ENCODE assay signal across 7 mouse cellular contexts in genomic region chr7:19327782-19328181, GRCm38 (mm10). TPM values are rescaled to one million over a fixed set of nuclear protein-coding genes. Genes with fewer than 3 reads are reported as not detected.
DNase-seq lines count a peak whose midpoint lies in the region; ATAC-seq and TF ChIP-seq lines count a peak whose summit lies in the region.

No protein-coding gene starts in this region.

- intact Hi-C loops in left cerebral cortex, adult 2 months (cut with DNase I): no loop called here

- H3K36me3 ChIP-seq in kidney, embryonic 16.5 days (ENCODE audit: insufficient read depth, low read length): no peaks in the 10 kb centered on the region
- H3K36me3 ChIP-seq in embryonic facial prominence, embryonic 12.5 days: no peaks in the 10 kb centered on the region
- no peaks in the 10 kb centered on the region for H3K36me3 ChIP-seq in heart, postnatal 0 days (replicated peaks; ENCODE audit: control insufficient read depth, insufficient read depth, low read length)
- no peaks in the 10 kb centered on the region for H3K36me3 ChIP-seq in midbrain, embryonic 15.5 days (replicated peaks)

- H3K4me3 ChIP-seq in kidney, embryonic 16.5 days (ENCODE audit: low read length): no peak overlapping the region
- H3K4me3 ChIP-seq in embryonic facial prominence, embryonic 12.5 days: no peak overlapping the region
- H3K4me3 ChIP-seq in heart, postnatal 0 days (ENCODE audit: low read depth, low read length): no peak overlapping the region
- H3K4me3 ChIP-seq in midbrain, embryonic 15.5 days: no peak overlapping the region
- no peak overlapping the region for H3K4me3 ChIP-seq in left cerebral cortex, adult 2 months

- DNase-seq in kidney, postnatal 4 days: no peak
- no peak for DNase-seq in heart, postnatal 0 days (ENCODE audit: low spot score)
- DNase-seq in left cerebral cortex, adult 2 months (ENCODE audit: extremely low spot score in 1 of 2, low spot score in 2 of 2): no peak
- no peak for DNase-seq in ovary, postnatal 10 days (ENCODE audit: low spot score)

- H3K27me3 ChIP-seq in kidney, embryonic 16.5 days (ENCODE audit: insufficient read depth, low read length): no peaks in the 10 kb centered on the region
- 0 out of 2 replicates have a peak, but pooled peaks cover 5% of the 10 kb centered on the region for H3K27me3 ChIP-seq in embryonic facial prominence, embryonic 12.5 days
- H3K27me3 ChIP-seq in heart, postnatal 0 days (ENCODE audit: control insufficient read depth, insufficient read depth, low read length): no peaks in the 10 kb centered on the region
- H3K27me3 ChIP-seq in midbrain, embryonic 15.5 days (replicated peaks): no peaks in the 10 kb centered on the region

- 79% methylated on average over 5 of the region's 5 CpGs for WGBS in kidney, embryonic 16.5 days
- WGBS in embryonic facial prominence, embryonic 12.5 days: 74% methylated on average over 5 of the region's 5 CpGs
- WGBS in heart, postnatal 0 days: 67% methylated on average over 5 of the region's 5 CpGs
- WGBS in midbrain, embryonic 15.5 days: 83% methylated on average over 5 of the region's 5 CpGs

- no peak for TF ChIP-seq CTCF in heart, postnatal 0 days (IDR thresholded peaks at IDR 0.05; ENCODE audit: low read depth)
- TF ChIP-seq CTCF in left cerebral cortex, adult 2 months (IDR thresholded peaks at IDR 0.05): no peak

- H3K4me1 ChIP-seq in kidney, embryonic 16.5 days (ENCODE audit: insufficient read depth, low read length): peaks cover 14% of the 10 kb centered on the region
- peaks cover 16% of the 10 kb centered on the region for H3K4me1 ChIP-seq in embryonic facial prominence, embryonic 12.5 days
- peaks cover 17% of the 10 kb centered on the region for H3K4me1 ChIP-seq in heart, postnatal 0 days (ENCODE audit: control insufficient read depth, insufficient read depth)
- H3K4me1 ChIP-seq in midbrain, embryonic 15.5 days: peaks cover 21% of the 10 kb centered on the region

- no peak for ATAC-seq in kidney, embryonic 16.5 days (ENCODE audit: low FRiP score, low TSS enrichment)
- no peak for ATAC-seq in embryonic facial prominence, embryonic 12.5 days (ENCODE audit: insufficient number of reproducible peaks, insufficient read depth, low FRiP score, low TSS enrichment)
- no peak for ATAC-seq in heart, postnatal 0 days (ENCODE audit: insufficient read depth, low read depth)
- no peak for ATAC-seq in midbrain, embryonic 15.5 days (replicated peaks)

- H3K4me2 ChIP-seq in kidney, embryonic 16.5 days (replicated peaks; ENCODE audit: low read depth, low read length): peak overlapping the region; percentile 68; the same call in 1 of the 2 replicates
- peak overlapping the region; percentile 54; the same call in 1 of the 2 replicates for H3K4me2 ChIP-seq in embryonic facial prominence, embryonic 12.5 days (replicated peaks)
- no peak overlapping the region for H3K4me2 ChIP-seq in heart, postnatal 0 days (ENCODE audit: low read depth, low read length)
- H3K4me2 ChIP-seq in midbrain, embryonic 15.5 days: peak overlapping the region; percentile 67; the same call in 1 of the 2 replicates

- H3K27ac ChIP-seq in kidney, embryonic 16.5 days (ENCODE audit: low read length): 0 out of 2 replicates have a peak overlapping the region, but pooled peaks have one; percentile 90
- no peak overlapping the region for H3K27ac ChIP-seq in embryonic facial prominence, embryonic 12.5 days
- peak overlapping the region; percentile 58; the same call in 1 of the 2 replicates for H3K27ac ChIP-seq in heart, postnatal 0 days (ENCODE audit: low read depth)
- no peak overlapping the region for H3K27ac ChIP-seq in midbrain, embryonic 15.5 days
- H3K27ac ChIP-seq in left cerebral cortex, adult 2 months: no peak overlapping the region; the same call in 1 of the 2 replicates

- no peaks in the 10 kb centered on the region for H3K9me3 ChIP-seq in kidney, embryonic 16.5 days (ENCODE audit: low read length)
- no peaks in the 10 kb centered on the region for H3K9me3 ChIP-seq in embryonic facial prominence, embryonic 12.5 days
- H3K9me3 ChIP-seq in heart, postnatal 0 days (replicated peaks; ENCODE audit: control insufficient read depth, low read length): no peaks in the 10 kb centered on the region
- H3K9me3 ChIP-seq in midbrain, embryonic 15.5 days: no peaks in the 10 kb centered on the region

- no peak for TF ChIP-seq EP300 in heart, postnatal 0 days (IDR thresholded peaks at IDR 0.05; ENCODE audit: low read depth)

- H3K9ac ChIP-seq in kidney, embryonic 16.5 days (replicated peaks; ENCODE audit: low read length): peak overlapping the region; percentile 60; the same call in 1 of the 2 replicates
- 0 out of 2 replicates have a peak overlapping the region, but pooled peaks have one; percentile 32 for H3K9ac ChIP-seq in embryonic facial prominence, embryonic 12.5 days
- H3K9ac ChIP-seq in heart, postnatal 0 days (replicated peaks; ENCODE audit: low read depth, low read length): no peak overlapping the region
- no peak overlapping the region for H3K9ac ChIP-seq in midbrain, embryonic 15.5 days

RNA-seq across cellular contexts. Expression of gene Ercc1, which starts 16.8 kb away (rescaled TPM):
- 81.8 and 86.1 TPM in 2 replicates for polyA plus RNA-seq in kidney, embryonic 16.5 days (2015; fragmentation: Nextera tagmentation; extraction: Ambion mirVana)
- 92.3 and 94.5 TPM in 2 replicates for polyA plus RNA-seq in embryonic facial prominence, embryonic 12.5 days (2016; fragmentation: Nextera tagmentation; extraction: Ambion mirVana)
- 26.2 and 40.5 TPM in 2 replicates for total RNA-seq in heart, postnatal 0 days (2014; rRNA removed; ENCODE audit: low replicate concordance)
- 55.2 and 61.0 TPM in 2 replicates for polyA plus RNA-seq in heart, postnatal 0 days (2015; fragmentation: Nextera tagmentation; extraction: Ambion mirVana)
- 80.2 and 83.3 TPM in 2 replicates for polyA plus RNA-seq in midbrain, embryonic 15.5 days (2015; fragmentation: Nextera tagmentation; extraction: Ambion mirVana)
- total RNA-seq in left cerebral cortex, adult 2 months (2021): 10 to 100 TPM; 48.9 to 51.8 TPM

RNA-seq across cellular contexts. Expression of gene Fosb, which starts 17.9 kb away (rescaled TPM):
- 0.17 and 0.22 TPM in 2 replicates for polyA plus RNA-seq in kidney, embryonic 16.5 days (2015; fragmentation: Nextera tagmentation; extraction: Ambion mirVana)
- polyA plus RNA-seq in embryonic facial prominence, embryonic 12.5 days (2016; fragmentation: Nextera tagmentation; extraction: Ambion mirVana): 0.05 TPM in 1 of 2 replicates, not detected in the other
- 0.39 and 0.80 TPM in 2 replicates for total RNA-seq in heart, postnatal 0 days (2014; rRNA removed; ENCODE audit: low replicate concordance)
- polyA plus RNA-seq in heart, postnatal 0 days (2015; fragmentation: Nextera tagmentation; extraction: Ambion mirVana): 0.05 and 0.10 TPM in 2 replicates
- 0.08 TPM in 1 of 2 replicates, not detected in the other for polyA plus RNA-seq in midbrain, embryonic 15.5 days (2015; fragmentation: Nextera tagmentation; extraction: Ambion mirVana)
- 10 to 100 TPM; 27.0 to 59.5 TPM for total RNA-seq in left cerebral cortex, adult 2 months (2021)

RNA-seq across cellular contexts. Expression of gene Cd3eap, which starts 31.5 kb away (rescaled TPM):
- polyA plus RNA-seq in kidney, embryonic 16.5 days (2015; fragmentation: Nextera tagmentation; extraction: Ambion mirVana): 25.0 and 27.7 TPM in 2 replicates
- 27.1 and 28.0 TPM in 2 replicates for polyA plus RNA-seq in embryonic facial prominence, embryonic 12.5 days (2016; fragmentation: Nextera tagmentation; extraction: Ambion mirVana)
- total RNA-seq in heart, postnatal 0 days (2014; rRNA removed; ENCODE audit: low replicate concordance): 1.9 and 3.2 TPM in 2 replicates
- 11.1 and 11.7 TPM in 2 replicates for polyA plus RNA-seq in heart, postnatal 0 days (2015; fragmentation: Nextera tagmentation; extraction: Ambion mirVana)
- 22.0 and 25.1 TPM in 2 replicates for polyA plus RNA-seq in midbrain, embryonic 15.5 days (2015; fragmentation: Nextera tagmentation; extraction: Ambion mirVana)
- 10 to 100 TPM; 17.0 to 17.8 TPM for total RNA-seq in left cerebral cortex, adult 2 months (2021)

RNA-seq across cellular contexts. Expression of gene Ppp1r13l, which starts 31.8 kb away (rescaled TPM):
- polyA plus RNA-seq in kidney, embryonic 16.5 days (2015; fragmentation: Nextera tagmentation; extraction: Ambion mirVana): 3.3 and 4.0 TPM in 2 replicates
- 7.3 and 8.1 TPM in 2 replicates for polyA plus RNA-seq in embryonic facial prominence, embryonic 12.5 days (2016; fragmentation: Nextera tagmentation; extraction: Ambion mirVana)
- 11.8 and 13.5 TPM in 2 replicates for total RNA-seq in heart, postnatal 0 days (2014; rRNA removed; ENCODE audit: low replicate concordance)
- 12.0 and 14.0 TPM in 2 replicates for polyA plus RNA-seq in heart, postnatal 0 days (2015; fragmentation: Nextera tagmentation; extraction: Ambion mirVana)
- polyA plus RNA-seq in midbrain, embryonic 15.5 days (2015; fragmentation: Nextera tagmentation; extraction: Ambion mirVana): 2.1 and 2.5 TPM in 2 replicates
- total RNA-seq in left cerebral cortex, adult 2 months (2021): 1 to 10 TPM; 7.7 to 7.8 TPM

RNA-seq across cellular contexts. Expression of gene Rtn2, which starts 45.4 kb away (rescaled TPM):
- 8.0 and 9.4 TPM in 2 replicates for polyA plus RNA-seq in kidney, embryonic 16.5 days (2015; fragmentation: Nextera tagmentation; extraction: Ambion mirVana)
- polyA plus RNA-seq in embryonic facial prominence, embryonic 12.5 days (2016; fragmentation: Nextera tagmentation; extraction: Ambion mirVana): 17.9 and 21.4 TPM in 2 replicates
- 80.7 and 108 TPM in 2 replicates for total RNA-seq in heart, postnatal 0 days (2014; rRNA removed; ENCODE audit: low replicate concordance)
- polyA plus RNA-seq in heart, postnatal 0 days (2015; fragmentation: Nextera tagmentation; extraction: Ambion mirVana): 51.7 and 53.6 TPM in 2 replicates
- polyA plus RNA-seq in midbrain, embryonic 15.5 days (2015; fragmentation: Nextera tagmentation; extraction: Ambion mirVana): 112 and 121 TPM in 2 replicates
- total RNA-seq in left cerebral cortex, adult 2 months (2021): 100 to 1,000 TPM; 110 to 122 TPM

Comparison
In these comparisons a context has a peak if more than half of its experiments do, and no peak if none do; other contexts are left out.
1. H3K27ac ChIP-seq: peak in kidney, embryonic 16.5 days (single experiment) and heart, postnatal 0 days (single experiment); none in embryonic facial prominence, embryonic 12.5 days (single experiment), midbrain, embryonic 15.5 days (single experiment) and left cerebral cortex, adult 2 months (single experiment).
2. H3K9ac ChIP-seq: peak in kidney, embryonic 16.5 days (single experiment) and embryonic facial prominence, embryonic 12.5 days (single experiment); none in heart, postnatal 0 days (single experiment) and midbrain, embryonic 15.5 days (single experiment).